Mouse (Mus musculus) spleen, adult 2 months (tissue): Measurements from ENCODE around the gene Srgap3.

Experiments used
- CTCF ChIP-seq: fragments of 200-500 bp; IDR thresholded peaks from 2 replicates; pipeline ENCODE4 v1.5.1; 2011; ENCODE audit warnings: mild to moderate bottlenecking, inconsistent platforms; ENCODE audit not compliant: insufficient read depth, insufficient read length, insufficient replicate concordance; ENCODE audit errors: extremely low read depth
- POLR2A ChIP-seq: fragments of 200-500 bp; IDR thresholded peaks from 2 replicates; pipeline ENCODE4 v1.6.1; 2011; ENCODE audit warnings: low read depth, low read length, inconsistent platforms

- TF ChIP-seq CTCF (peak; percentile 44; the same call in 1 of the 2 replicates), POLR2A (no peak)
Observed at GRCm38 (mm10) chr6:112700392-112700791, 246.7 kb downstream of the Srgap3 start.
